Mouse (Mus musculus) lung, adult 2 months (tissue): Measurements from ENCODE around the gene Efnb1. TPM values are rescaled to one million over a fixed set of nuclear protein-coding genes. Genes with fewer than 3 reads are reported as not detected.

Experiments
- DNase-seq: peaks from one replicate; pipeline ENCODE4 v3.0.0; 2022
- H3K4me1 ChIP-seq: fragments of 200-500 bp; 2 replicates; pipeline ENCODE4 v1.6.1; 2011; ENCODE audit warnings: low read length; ENCODE audit not compliant: control insufficient read depth, insufficient read depth
- H3K4me3 ChIP-seq: fragments of 200-500 bp; replicated peaks from 2 replicates; pipeline ENCODE3; 2011; ENCODE audit warnings: low read depth, mild to moderate bottlenecking, control low read depth, low read length; ENCODE audit errors: extremely low read depth
- CTCF ChIP-seq: fragments of 200-500 bp; IDR thresholded peaks from 2 replicates; pipeline ENCODE4 v1.5.1; 2011; ENCODE audit warnings: mild to moderate bottlenecking, low read length, control low read depth; ENCODE audit not compliant: insufficient read depth
- POLR2A ChIP-seq: fragments of 200-500 bp; IDR thresholded peaks from 2 replicates; pipeline ENCODE4 v1.6.1; 2011; ENCODE audit warnings: low read depth, mild to moderate bottlenecking, control low read depth, low read length, borderline replicate concordance; ENCODE audit errors: extremely low read depth
- WGBS: fragments of 180-500 bp; shearing (Covaris S2); methylation state at CpG from one replicate; pipeline ENCODE4 v1.1.7; 2018; 5-methylcytosine and 5-hydroxymethylcytosine counted together
- polyA plus RNA-seq: library from polyadenylated mRNA; depleted of rRNA; stranded (reverse); fragments of >200 nt; gene quantifications from 2 replicates; pipeline ENCODE4 v1.2.3, GENCODE M21; 2012; rRNA removed

Efnb1 gene
- polyA plus RNA-seq, 1 experiment: 81.4 TPM

DNA sequence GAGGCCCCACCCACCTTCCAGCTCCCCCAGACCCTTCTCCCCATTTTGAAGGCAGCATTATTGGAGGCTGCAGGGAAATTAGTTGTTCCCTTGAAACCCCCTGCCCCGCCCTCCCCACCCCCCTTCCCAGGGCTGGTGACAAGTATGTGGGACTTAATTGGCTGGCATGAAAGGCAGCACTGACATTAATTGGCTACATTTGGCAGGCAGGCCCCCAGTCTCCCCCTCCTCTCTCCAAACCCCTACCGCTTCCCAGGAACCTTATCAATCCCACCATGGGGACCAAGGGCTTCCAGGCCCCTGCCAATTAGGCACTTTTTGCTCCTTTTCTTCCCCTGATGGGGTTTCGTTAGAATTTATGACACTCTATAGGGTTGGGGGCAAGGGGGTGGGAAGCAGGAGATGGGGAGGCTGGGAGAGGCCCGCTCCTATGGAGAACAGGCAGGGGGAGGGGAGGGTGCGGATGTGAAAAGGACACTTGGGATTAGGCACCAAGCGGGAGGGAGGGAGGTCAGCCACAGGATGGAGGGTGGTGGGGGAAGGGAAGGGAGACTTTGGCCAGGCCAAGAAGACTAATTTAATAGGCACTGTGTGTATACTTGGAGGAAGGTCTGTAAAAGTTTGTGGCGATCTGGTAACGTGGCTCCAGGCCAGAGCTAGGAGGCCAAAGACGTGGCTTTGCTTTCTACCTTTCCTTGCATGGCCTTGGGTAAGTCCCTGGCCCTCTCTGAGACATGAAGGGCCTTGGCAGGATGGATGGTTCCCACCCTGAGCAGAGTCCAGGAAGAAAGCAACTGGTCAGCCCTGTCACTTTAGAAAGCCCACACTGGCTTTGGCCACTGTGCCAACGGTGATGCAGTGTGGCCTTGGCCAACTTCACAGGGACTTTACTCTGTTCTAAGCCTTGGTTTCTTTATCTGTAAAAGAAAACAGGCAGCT lies 50.8 kb downstream of the Efnb1 start:
- WGBS: 75% methylated on average over 10 of the region's 10 CpGs
- TF ChIP-seq POLR2A (no peak), CTCF (no peak)

DNA sequence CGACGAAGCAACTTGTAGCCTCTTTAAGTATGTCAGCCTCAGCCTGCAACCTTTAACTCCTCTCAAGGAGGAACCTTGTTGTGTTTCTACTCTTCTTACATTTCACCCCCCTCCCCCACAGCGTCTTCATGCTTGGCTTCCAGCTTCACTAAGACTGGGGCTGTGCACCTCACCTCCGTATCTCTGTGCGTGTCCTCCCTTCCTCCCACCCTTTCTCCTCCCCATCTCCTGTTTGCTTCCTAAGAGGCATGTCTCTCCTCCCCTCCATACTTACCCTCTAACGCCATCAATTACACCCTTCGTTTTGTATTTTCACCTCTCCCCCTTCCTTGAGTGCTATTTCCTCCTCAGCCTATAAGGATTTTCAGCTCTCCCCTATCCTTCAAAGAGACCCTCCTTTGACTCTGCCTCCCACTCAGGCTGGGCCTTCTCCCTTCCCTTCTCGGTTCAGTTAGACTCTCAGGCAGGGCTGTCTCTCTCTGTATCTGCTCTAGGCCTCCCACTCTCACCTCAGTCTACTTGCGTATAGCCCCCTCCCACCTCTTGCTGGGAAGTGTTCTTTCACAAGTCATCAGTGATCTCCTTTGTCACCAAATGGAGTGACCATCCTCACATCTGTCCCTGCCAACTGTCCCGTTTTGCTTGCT lies 55.6 kb downstream of the Efnb1 start:
- 75% methylated on average over 10 of the region's 10 CpGs for WGBS
- H3K4me1 ChIP-seq: no peaks in the 10 kb centered on the region
- H3K4me3 ChIP-seq: no peak overlapping the region
- DNase-seq: no peak
- TF ChIP-seq POLR2A (no peak), CTCF (no peak)

More for the DNA sequence above, 50.8 kb downstream of the Efnb1 start:
- Histone ChIP-seq H3K4me1 (no peaks in the 10 kb centered on the region), H3K4me3 (no peak overlapping the region)
- no peak for DNase-seq

DNA sequence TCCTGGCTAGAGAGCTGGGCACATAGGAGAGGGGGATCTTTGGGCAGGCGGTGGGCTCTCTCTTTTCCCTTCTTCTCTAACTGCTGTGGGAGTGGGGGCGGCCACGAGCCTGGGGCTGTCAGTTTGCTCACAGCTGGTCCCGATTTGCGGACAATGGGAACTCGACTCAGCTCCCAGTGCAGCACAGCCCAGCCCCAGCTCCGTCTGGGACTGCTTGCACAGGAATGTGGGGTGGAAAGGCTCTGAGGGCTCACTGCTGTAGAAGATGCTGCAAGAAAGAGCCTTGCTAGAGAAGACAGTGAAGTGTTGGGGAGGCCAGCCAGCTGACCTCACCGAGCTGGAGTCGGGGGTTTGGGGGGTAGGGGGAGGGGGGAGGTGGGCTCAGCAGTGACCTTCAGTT lies 61.0 kb downstream of the Efnb1 start:
- no peak overlapping the region for H3K4me3 ChIP-seq
- H3K4me1 ChIP-seq: peaks cover 10% of the 10 kb centered on the region
- TF ChIP-seq POLR2A (no peak), CTCF (no peak)
- DNase-seq: no peak
- 76% methylated on average over 9 of the region's 9 CpGs for WGBS

DNA sequence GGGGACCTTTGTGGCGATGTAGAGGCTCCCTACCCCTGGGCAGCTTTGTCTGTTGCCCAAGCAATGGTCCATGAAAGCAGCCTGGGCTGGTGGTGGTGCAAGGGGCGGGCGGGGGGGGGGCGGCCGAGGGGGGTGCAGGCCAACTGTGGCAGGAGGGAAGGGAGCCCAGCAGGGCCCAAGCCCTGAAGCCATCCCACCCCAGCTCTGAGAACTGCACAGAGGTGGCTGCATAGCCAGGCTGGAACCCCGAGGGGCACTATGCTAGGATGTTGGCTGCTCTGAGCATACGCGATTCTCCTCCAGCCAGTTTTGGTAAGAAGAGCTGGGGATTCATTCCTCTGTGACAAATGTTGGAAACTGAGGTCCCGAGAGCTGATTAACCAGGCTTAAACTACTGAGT lies 62.6 kb downstream of the Efnb1 start:
- peaks cover 10% of the 10 kb centered on the region for H3K4me1 ChIP-seq
- DNase-seq: no peak
- WGBS: 53% methylated on average over 9 of the region's 9 CpGs
- H3K4me3 ChIP-seq: peak overlapping the region; percentile 84
- TF ChIP-seq POLR2A (no peak), CTCF (no peak)

Other genes with a start within 250 kb of the Efnb1 start
- 6.0 and 10.6 TPM in 2 replicates for gene Ophn1, start 245.1 kb upstream of the Efnb1 start, polyA plus RNA-seq
- gene Yipf6, start 199.8 kb upstream of the Efnb1 start, polyA plus RNA-seq: 25.8 and 35.3 TPM in 2 replicates
- gene Stard8, start 132.9 kb upstream of the Efnb1 start, polyA plus RNA-seq: 87.0 and 89.6 TPM in 2 replicates